Mouse (Mus musculus): ENCODE data around the gene Pitpnm2. TPM values are rescaled to one million over a fixed set of nuclear protein-coding genes. Genes with fewer than 3 reads are reported as not detected.

The Pitpnm2 gene
- polyA plus RNA-seq, 1 experiment, result 4.0 TPM

GRCm38 (mm10) chr5:124266821-124267220 is 17.3 kb upstream of the Pitpnm2 start:
- no peaks in the 10 kb centered on the region for H3K79me2 ChIP-seq (ENCODE audit: control insufficient read depth, insufficient read depth)
- H3K36me3 ChIP-seq (ENCODE audit: control insufficient read depth, insufficient read depth), result peaks cover 17% of the 10 kb centered on the region
- H3ac ChIP-seq (ENCODE audit: control insufficient read depth, insufficient read length, low read depth), result no peak overlapping the region
- H3K4me3 ChIP-seq (ENCODE audit: insufficient read depth, poor library complexity, severe bottlenecking), result no peak overlapping the region
- no peaks in the 10 kb centered on the region for H3K79me3 ChIP-seq (ENCODE audit: low read depth)
- H3K27me3 ChIP-seq (ENCODE audit: control insufficient read depth, insufficient read depth, insufficient read length), result no peaks in the 10 kb centered on the region
- TF ChIP-seq MYOD1 (IDR thresholded peaks at IDR 0.05; ENCODE audit: control insufficient read depth, insufficient read length, low read depth) (no peak), CTCF (IDR thresholded peaks at IDR 0.05; ENCODE audit: control insufficient read depth, insufficient read depth, insufficient read length) (no peak), CEBPB (IDR thresholded peaks at IDR 0.05; ENCODE audit: low read depth) (no peak), USF1 (IDR thresholded peaks at IDR 0.05; ENCODE audit: low read depth) (no peak), MYOG (IDR thresholded peaks at IDR 0.05; ENCODE audit: control insufficient read depth, extremely low read depth, insufficient read length) (no peak), FOSL1 (IDR thresholded peaks at IDR 0.05; ENCODE audit: insufficient read depth, low read length, poor library complexity, severe bottlenecking) (no peak), MAX (IDR thresholded peaks at IDR 0.05) (no peak)

GRCm38 (mm10) chr5:124263246-124263645 is 13.7 kb upstream of the Pitpnm2 start:
- H3ac ChIP-seq (ENCODE audit: control insufficient read depth, insufficient read length, low read depth), result no peak overlapping the region
- peaks cover 27% of the 10 kb centered on the region for H3K36me3 ChIP-seq (ENCODE audit: control insufficient read depth, insufficient read depth)
- no peak for TF ChIP-seq USF1 (IDR thresholded peaks at IDR 0.05; ENCODE audit: low read depth)
- no peak for TF ChIP-seq CTCF (IDR thresholded peaks at IDR 0.05; ENCODE audit: control insufficient read depth, insufficient read depth, insufficient read length)
- no peak for TF ChIP-seq MYOD1 (IDR thresholded peaks at IDR 0.05; ENCODE audit: control insufficient read depth, insufficient read length, low read depth)
- no peak for TF ChIP-seq MAX (IDR thresholded peaks at IDR 0.05)
- no peak for TF ChIP-seq MYOG (IDR thresholded peaks at IDR 0.05; ENCODE audit: control insufficient read depth, extremely low read depth, insufficient read length)
- no peak for TF ChIP-seq CEBPB (IDR thresholded peaks at IDR 0.05; ENCODE audit: low read depth)
- TF ChIP-seq FOSL1 (IDR thresholded peaks at IDR 0.05; ENCODE audit: insufficient read depth, low read length, poor library complexity, severe bottlenecking), result no peak
- no peaks in the 10 kb centered on the region for H3K79me2 ChIP-seq (ENCODE audit: control insufficient read depth, insufficient read depth)
- no peaks in the 10 kb centered on the region for H3K79me3 ChIP-seq (ENCODE audit: low read depth)
- no peaks in the 10 kb centered on the region for H3K27me3 ChIP-seq (ENCODE audit: control insufficient read depth, insufficient read depth, insufficient read length)
- H3K4me3 ChIP-seq (ENCODE audit: insufficient read depth, poor library complexity, severe bottlenecking), result no peak overlapping the region

GRCm38 (mm10) chr5:124262090-124262489 is 12.5 kb upstream of the Pitpnm2 start:
- no peak overlapping the region for H3K4me3 ChIP-seq (ENCODE audit: insufficient read depth, poor library complexity, severe bottlenecking)
- H3K79me2 ChIP-seq (ENCODE audit: control insufficient read depth, insufficient read depth), result no peaks in the 10 kb centered on the region
- H3K79me3 ChIP-seq (ENCODE audit: low read depth), result no peaks in the 10 kb centered on the region
- H3K36me3 ChIP-seq (ENCODE audit: control insufficient read depth, insufficient read depth), result peaks cover 38% of the 10 kb centered on the region
- no peak overlapping the region for H3ac ChIP-seq (ENCODE audit: control insufficient read depth, insufficient read length, low read depth)
- H3K27me3 ChIP-seq (ENCODE audit: control insufficient read depth, insufficient read depth, insufficient read length), result no peaks in the 10 kb centered on the region
- TF ChIP-seq MYOG (IDR thresholded peaks at IDR 0.05; ENCODE audit: control insufficient read depth, extremely low read depth, insufficient read length), result no peak
- no peak for TF ChIP-seq MAX (IDR thresholded peaks at IDR 0.05)
- no peak for TF ChIP-seq USF1 (IDR thresholded peaks at IDR 0.05; ENCODE audit: low read depth)
- TF ChIP-seq CTCF (IDR thresholded peaks at IDR 0.05; ENCODE audit: control insufficient read depth, insufficient read depth, insufficient read length), result no peak
- TF ChIP-seq MYOD1 (IDR thresholded peaks at IDR 0.05; ENCODE audit: control insufficient read depth, insufficient read length, low read depth), result no peak
- TF ChIP-seq FOSL1 (IDR thresholded peaks at IDR 0.05; ENCODE audit: insufficient read depth, low read length, poor library complexity, severe bottlenecking), result no peak
- no peak for TF ChIP-seq CEBPB (IDR thresholded peaks at IDR 0.05; ENCODE audit: low read depth)

GRCm38 (mm10) chr5:124259133-124259532 is 9.6 kb upstream of the Pitpnm2 start:
- no peaks in the 10 kb centered on the region for H3K79me2 ChIP-seq (ENCODE audit: control insufficient read depth, insufficient read depth)
- H3K79me3 ChIP-seq (ENCODE audit: low read depth), result no peaks in the 10 kb centered on the region

GRCm38 (mm10) chr5:124258026-124258425 is 8.5 kb upstream of the Pitpnm2 start:
- TF ChIP-seq USF1 (IDR thresholded peaks at IDR 0.05; ENCODE audit: low read depth) (no peak), MYOD1 (IDR thresholded peaks at IDR 0.05; ENCODE audit: control insufficient read depth, insufficient read length, low read depth) (no peak), CTCF (IDR thresholded peaks at IDR 0.05; ENCODE audit: control insufficient read depth, insufficient read depth, insufficient read length) (no peak), MAX (IDR thresholded peaks at IDR 0.05) (no peak), FOSL1 (IDR thresholded peaks at IDR 0.05; ENCODE audit: insufficient read depth, low read length, poor library complexity, severe bottlenecking) (no peak), MYOG (IDR thresholded peaks at IDR 0.05; ENCODE audit: control insufficient read depth, extremely low read depth, insufficient read length) (no peak), CEBPB (IDR thresholded peaks at IDR 0.05; ENCODE audit: low read depth) (no peak)
- Histone ChIP-seq H3ac (ENCODE audit: control insufficient read depth, insufficient read length, low read depth) (no peak overlapping the region), H3K27me3 (ENCODE audit: control insufficient read depth, insufficient read depth, insufficient read length) (no peaks in the 10 kb centered on the region), H3K4me3 (ENCODE audit: insufficient read depth, poor library complexity, severe bottlenecking) (no peak overlapping the region), H3K36me3 (ENCODE audit: control insufficient read depth, insufficient read depth) (peaks cover 42% of the 10 kb centered on the region), H3K79me2 (ENCODE audit: control insufficient read depth, insufficient read depth) (no peaks in the 10 kb centered on the region), H3K79me3 (ENCODE audit: low read depth) (no peaks in the 10 kb centered on the region)

More at GRCm38 (mm10) chr5:124259133-124259532, 9.6 kb upstream of the Pitpnm2 start:
- TF ChIP-seq CEBPB (IDR thresholded peaks at IDR 0.05; ENCODE audit: low read depth) (no peak), USF1 (IDR thresholded peaks at IDR 0.05; ENCODE audit: low read depth) (no peak), MYOG (IDR thresholded peaks at IDR 0.05; ENCODE audit: control insufficient read depth, extremely low read depth, insufficient read length) (no peak), MAX (IDR thresholded peaks at IDR 0.05) (no peak), FOSL1 (IDR thresholded peaks at IDR 0.05; ENCODE audit: insufficient read depth, low read length, poor library complexity, severe bottlenecking) (no peak), CTCF (IDR thresholded peaks at IDR 0.05; ENCODE audit: control insufficient read depth, insufficient read depth, insufficient read length) (no peak), MYOD1 (IDR thresholded peaks at IDR 0.05; ENCODE audit: control insufficient read depth, insufficient read length, low read depth) (no peak)
- Histone ChIP-seq H3ac (ENCODE audit: control insufficient read depth, insufficient read length, low read depth) (no peak overlapping the region), H3K4me3 (ENCODE audit: insufficient read depth, poor library complexity, severe bottlenecking) (no peak overlapping the region), H3K27me3 (ENCODE audit: control insufficient read depth, insufficient read depth, insufficient read length) (no peaks in the 10 kb centered on the region), H3K36me3 (ENCODE audit: control insufficient read depth, insufficient read depth) (peaks cover 42% of the 10 kb centered on the region)
